Mouse (Mus musculus): ENCODE results near the gene Gm853. TPM values are rescaled to one million over a fixed set of nuclear protein-coding genes. Genes with fewer than 3 reads are reported as not detected.
"Not testable (repeated sequence)": the region's sequence is repeated elsewhere in the genome, so short reads cannot be mapped to it uniquely, and the experiment has no call there.

The Gm853 gene
- not detected in 2 replicates for polyA plus RNA-seq (2012; rRNA removed)

DNA sequence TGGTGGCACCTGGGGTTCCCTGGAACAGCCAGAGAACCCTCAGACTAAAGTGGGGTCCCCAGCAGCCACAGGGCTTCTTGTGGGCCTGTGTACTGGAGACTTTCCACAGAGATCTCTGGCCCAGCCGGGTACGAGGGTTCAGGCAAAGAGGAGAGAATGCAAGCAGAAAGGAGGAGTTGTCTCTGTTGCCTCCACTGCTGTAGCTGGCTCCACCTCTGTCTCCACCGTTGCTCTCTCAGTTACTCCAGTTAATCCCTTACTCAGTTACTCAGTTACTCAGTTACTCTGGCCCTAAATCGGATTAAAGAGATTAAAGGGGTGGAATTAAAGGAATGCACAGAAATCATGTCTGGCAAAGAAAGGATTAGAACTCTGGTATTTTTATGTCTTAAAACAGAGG is at the start of gene Gm853:
Gm853 (minus strand) TSS at position 223 of the 400 bp plus-strand sequence.
- no peak for DNase-seq (ENCODE audit: low spot score)

DNA sequence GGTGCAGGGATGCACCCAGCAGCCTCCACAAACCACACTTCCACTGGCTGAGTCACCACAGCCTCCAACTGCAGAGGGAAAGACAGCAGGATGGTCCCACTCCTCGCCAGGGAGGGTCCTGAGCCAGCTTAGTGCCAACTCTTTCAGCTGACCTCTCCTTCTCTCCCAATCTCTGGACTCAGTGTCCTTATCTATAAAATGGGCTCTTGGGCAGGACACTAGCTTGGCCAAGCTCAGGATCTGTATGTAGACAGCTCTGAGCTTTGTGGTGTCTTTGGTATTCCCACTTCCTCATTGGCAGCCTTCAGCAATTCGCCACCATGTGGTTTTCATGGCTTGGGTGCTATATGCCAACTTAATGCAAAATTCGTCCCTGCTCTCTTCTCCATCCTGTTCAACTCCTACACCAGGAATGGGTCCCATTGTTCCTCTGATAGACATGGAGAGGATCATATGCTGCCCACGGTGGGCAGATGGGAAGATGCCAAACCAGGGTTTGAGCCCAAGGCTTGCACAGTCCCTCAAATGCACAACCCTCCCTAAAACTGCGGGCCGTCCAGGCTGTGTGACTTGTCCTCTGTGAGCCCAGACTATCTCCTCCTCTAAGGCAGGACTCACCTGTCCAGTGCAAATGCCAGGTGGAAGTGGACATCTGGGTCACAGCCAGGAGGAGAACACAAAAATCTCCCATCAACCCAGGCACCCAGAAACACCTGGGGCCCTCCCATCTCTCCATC is 48.6 kb upstream of the Gm853 start:
- DNase-seq (ENCODE audit: low spot score), result no peak

DNA sequence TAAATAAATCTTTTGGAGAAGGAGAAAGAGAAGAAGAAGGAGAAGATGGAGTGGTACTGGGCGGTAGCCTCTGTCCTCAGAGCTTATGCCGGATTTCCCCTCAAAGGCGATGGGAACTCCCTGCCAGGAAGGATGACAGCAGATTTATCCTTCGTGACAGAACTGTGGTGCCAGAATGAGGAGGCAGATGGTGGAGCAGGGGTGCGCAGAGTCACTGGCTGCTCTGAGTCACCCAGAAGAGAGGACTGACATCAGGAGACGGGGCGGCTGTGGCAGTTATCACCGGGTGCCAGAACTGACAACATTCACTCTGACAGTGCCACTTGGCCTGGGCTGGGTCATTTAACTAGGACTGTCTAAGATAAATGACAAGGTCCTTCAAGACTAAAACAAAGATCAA is 47.9 kb upstream of the Gm853 start:
- DNase-seq (ENCODE audit: low spot score), result no peak

GRCm38 (mm10) chr4:130268736-130269135 is 46.5 kb upstream of the Gm853 start:
- DNase-seq (ENCODE audit: low spot score), result no peak

GRCm38 (mm10) chr4:130267069-130267468 is 44.9 kb upstream of the Gm853 start:
- no peak for DNase-seq (ENCODE audit: low spot score)

- DNase-seq (ENCODE audit: low spot score), result no peak
Observed at GRCm38 (mm10) chr4:130266601-130267000, 44.4 kb upstream of the Gm853 start.

GRCm38 (mm10) chr4:130264698-130265349 is 42.6 kb upstream of the Gm853 start:
- peak; percentile 55 for DNase-seq (ENCODE audit: low spot score)

GRCm38 (mm10) chr4:130264131-130264530 is 41.9 kb upstream of the Gm853 start:
- DNase-seq (ENCODE audit: low spot score), result no peak

- DNase-seq (ENCODE audit: low spot score), result no peak
Observed at GRCm38 (mm10) chr4:130260406-130260805, 38.2 kb upstream of the Gm853 start.

DNA sequence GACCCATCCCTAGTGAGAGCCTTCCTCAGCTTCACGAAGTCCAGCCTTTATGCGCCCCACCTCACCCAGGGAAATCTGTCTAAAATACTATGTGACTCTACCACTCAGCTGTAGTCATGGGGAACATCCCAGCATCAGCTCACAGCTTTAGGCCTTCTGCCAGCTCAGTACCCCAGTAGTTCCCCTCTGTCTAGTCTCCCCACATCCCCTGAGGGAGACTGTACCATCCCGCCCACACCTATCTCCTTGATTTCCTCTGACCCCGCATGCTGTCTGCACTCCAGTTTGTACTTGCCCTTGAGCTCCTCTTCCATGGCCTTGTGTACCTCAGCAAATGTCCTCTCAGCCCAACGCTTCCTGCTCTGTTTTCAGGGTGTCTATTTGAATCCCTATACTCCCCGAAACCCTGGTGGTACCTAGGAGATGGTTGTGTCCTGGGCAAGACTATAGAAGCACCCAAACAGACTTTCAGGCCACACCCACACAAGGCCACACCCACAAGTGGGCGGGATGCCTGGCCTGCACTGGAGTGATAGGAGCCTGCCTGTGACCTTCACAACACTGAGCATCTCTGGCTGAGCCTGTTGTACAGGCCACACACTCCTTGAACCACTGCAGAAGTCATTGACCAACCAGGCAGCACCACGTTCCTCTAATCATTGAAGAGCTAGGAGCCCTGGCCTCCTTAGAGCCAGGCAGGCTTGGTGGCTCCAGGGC is 30.4 kb upstream of the Gm853 start:
- DNase-seq (ENCODE audit: low spot score), result no peak

DNA sequence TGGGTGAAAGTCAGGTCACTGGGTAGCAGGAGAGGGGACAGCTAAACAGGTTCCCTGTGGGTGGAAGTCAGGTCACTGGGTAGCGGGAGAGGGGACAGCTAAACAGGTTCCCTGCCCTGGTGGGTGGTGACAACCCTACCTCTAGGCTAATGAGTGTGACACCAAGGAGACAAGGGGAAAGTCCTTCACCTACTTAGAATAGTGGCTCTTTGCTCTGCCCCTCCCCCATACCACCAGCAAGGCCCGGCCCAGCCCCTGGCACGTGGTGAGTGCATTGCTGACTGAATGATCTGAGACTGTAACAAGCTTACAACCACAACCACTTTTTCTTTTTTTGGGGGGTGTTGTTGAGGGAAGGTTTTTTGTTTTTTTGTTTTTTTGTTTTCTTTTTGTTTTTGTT is 29.6 kb upstream of the Gm853 start:
- no peak for DNase-seq (ENCODE audit: low spot score)

- DNase-seq (ENCODE audit: low spot score), result no peak
Observed at GRCm38 (mm10) chr4:130251172-130251705, 29.0 kb upstream of the Gm853 start.

DNA sequence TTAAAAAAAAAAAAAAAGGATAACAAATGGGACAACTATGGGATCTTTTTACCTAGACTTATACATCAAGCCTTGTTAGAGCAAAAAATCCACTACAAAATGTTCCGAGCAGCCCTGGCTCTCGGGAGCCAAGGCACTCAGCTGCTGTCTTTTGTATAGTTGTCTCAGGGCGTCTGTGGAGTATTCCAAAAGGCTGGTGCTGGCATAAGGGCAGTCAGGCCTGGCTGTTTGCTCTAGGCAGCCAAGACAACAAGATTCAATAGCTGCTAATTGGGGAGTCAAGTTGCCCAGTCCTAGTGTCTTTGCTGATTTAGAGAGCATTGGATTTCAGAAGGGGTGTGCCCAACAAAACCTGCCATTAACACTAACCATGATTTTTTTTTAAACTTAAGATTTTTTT is 26.4 kb upstream of the Gm853 start:
- DNase-seq (ENCODE audit: low spot score), result no peak

GRCm38 (mm10) chr4:130246132-130246531 is 23.9 kb upstream of the Gm853 start:
- no peak for DNase-seq (ENCODE audit: low spot score)

DNA sequence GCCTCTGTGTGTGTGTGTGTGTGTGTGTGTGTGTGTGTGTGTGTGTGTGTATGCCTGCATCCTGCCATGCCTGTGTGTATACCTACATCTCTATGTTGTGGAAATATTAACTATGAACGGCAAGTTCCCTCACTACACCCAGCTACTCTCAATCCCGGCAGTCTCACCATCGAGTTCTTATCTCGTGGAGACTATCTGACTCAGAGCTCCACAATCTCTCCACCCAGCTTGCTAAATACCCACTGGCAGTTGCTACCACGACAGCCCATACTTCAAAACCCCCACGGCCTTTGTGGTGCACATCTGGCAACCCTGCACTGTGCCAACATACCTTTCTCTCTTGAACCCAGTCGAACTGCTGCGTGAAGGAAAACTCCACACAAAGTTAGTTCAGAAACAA is 22.5 kb upstream of the Gm853 start:
- DNase-seq (ENCODE audit: low spot score), result no peak

- DNase-seq (ENCODE audit: low spot score), result not testable (repeated sequence)
Observed at GRCm38 (mm10) chr4:130243621-130244020, 21.4 kb upstream of the Gm853 start.

- no peak for DNase-seq (ENCODE audit: low spot score)
Observed at GRCm38 (mm10) chr4:130242956-130243355, 20.8 kb upstream of the Gm853 start.

- DNase-seq (ENCODE audit: low spot score), result no peak
Observed at GRCm38 (mm10) chr4:130240695-130241094, 18.5 kb upstream of the Gm853 start.

DNA sequence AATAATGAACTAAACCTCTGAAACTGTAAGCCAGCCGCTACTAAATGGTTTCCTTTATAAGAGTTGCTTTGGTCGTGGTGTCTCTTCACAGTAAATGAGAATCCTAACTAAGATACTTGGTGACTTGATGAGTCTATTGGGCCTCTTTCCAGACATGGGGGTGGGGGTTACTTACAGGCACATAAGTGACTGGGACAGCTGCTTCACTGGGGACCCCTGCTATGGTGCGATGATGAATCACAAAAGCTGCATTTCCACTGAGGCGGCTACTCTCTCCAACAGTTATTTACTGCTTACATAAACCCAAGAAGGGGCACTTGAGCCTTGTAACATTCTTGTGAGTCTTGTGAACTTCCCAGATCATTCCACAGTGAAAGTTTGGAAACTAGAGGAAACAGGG is 15.4 kb upstream of the Gm853 start:
- DNase-seq (ENCODE audit: low spot score), result no peak

GRCm38 (mm10) chr4:130236361-130236760 is 14.2 kb upstream of the Gm853 start:
- DNase-seq (ENCODE audit: low spot score), result no peak

- no peak for DNase-seq (ENCODE audit: low spot score)
Observed at GRCm38 (mm10) chr4:130224071-130224470, 1.9 kb upstream of the Gm853 start.

DNA sequence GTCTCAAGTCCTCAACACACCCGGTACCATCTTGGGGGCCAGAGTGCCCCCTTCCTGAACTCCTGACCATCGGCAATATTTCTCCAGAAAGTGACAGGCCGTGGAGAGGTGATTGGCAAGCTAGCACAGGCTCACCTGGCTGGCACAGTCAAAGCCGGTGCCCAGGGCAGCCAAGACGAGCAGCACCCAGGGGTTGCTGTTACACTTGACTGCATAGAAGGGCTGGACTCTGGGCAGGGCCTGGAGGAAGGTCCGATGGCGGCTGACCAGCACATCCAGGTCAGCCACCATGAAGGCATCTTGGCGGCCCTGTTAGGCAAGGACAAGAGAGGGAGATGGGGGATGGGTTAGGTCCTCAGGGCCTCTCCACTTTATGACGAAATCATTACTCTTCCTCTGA is 2.0 kb downstream of the Gm853 start:
- DNase-seq (ENCODE audit: low spot score), result no peak

- DNase-seq (ENCODE audit: low spot score), result no peak
Observed at GRCm38 (mm10) chr4:130215392-130215791, 6.8 kb downstream of the Gm853 start.

All from urinary bladder, adult 2 months (tissue).